21 mouse cellular contexts compared by ENCODE assay signal in genomic region chr1:69493309-69494047, GRCm38 (mm10).
DNase-seq lines count a peak whose midpoint lies in the region; TF ChIP-seq lines count a peak whose summit lies in the region.
"Had no signal": no experiment of that assay in that cellular context is flagged by ENCODE, and none has a peak within 500 bp of the region (broad histone marks: within the 10 kb centered on the region; RNA-seq: fewer than 3 reads in every experiment).

No protein-coding gene starts in this region.

- no peak for TF ChIP-seq POLR2A in cerebellum, adult 2 months (IDR thresholded peaks at IDR 0.05; ENCODE audit: borderline replicate concordance, insufficient read depth, low read length)

- no peaks in the 10 kb centered on the region for H3K27me3 ChIP-seq in cerebellum, adult 2 months (ENCODE audit: control insufficient read depth, insufficient read depth, low read length)
- H3K27me3 ChIP-seq: hindbrain, embryonic 12.5 days; neural tube, embryonic 13.5 days; stomach, embryonic 15.5 days had no signal

- peak; percentile 28 to 47 for DNase-seq in cerebellum, postnatal 10 days
- DNase-seq in cerebellum, adult 2 months = no peak
- DNase-seq in layer of hippocampus, adult 11-12 months (ENCODE audit: low spot score) = peak; percentile 17
- no peak for DNase-seq in layer of hippocampus, postnatal 25 days (ENCODE audit: extremely low spot score in 1 of 2, low spot score in 1 of 2)
- peak; percentile 28 to 35 for DNase-seq in layer of hippocampus, adult 8-10 months (ENCODE audit: low spot score in 2 of 2)
- no peak for DNase-seq in thymus, postnatal 4 days
- no peak for DNase-seq in adrenal gland, postnatal 4 days (ENCODE audit: low spot score in 2 of 2)
- DNase-seq in ovary, postnatal 10 days (ENCODE audit: low spot score) = no peak
- DNase-seq: adrenal gland, postnatal 36 days; cerebellum, adult 8-10 months; forebrain, postnatal 0 days; gastrocnemius, postnatal 25 days; kidney, adult 11 months; thymus, adult 2 months had no signal

- TF ChIP-seq CTCF in cerebellum, adult 2 months (IDR thresholded peaks at IDR 0.05; ENCODE audit: borderline replicate concordance, insufficient read depth, low read depth, low read length) = no peak

- no peak overlapping the region for H3K27ac ChIP-seq in cerebellum, adult 2 months (ENCODE audit: insufficient read depth, low read length)
- H3K27ac ChIP-seq: hindbrain, embryonic 12.5 days; kidney, postnatal 0 days; macrophage; midbrain, embryonic 10.5 days; neural tube, embryonic 13.5 days; stomach, embryonic 15.5 days had no signal

- WGBS in cerebellum, adult 2 months = 44% methylated on average over 11 of the region's 11 CpGs

- H3K4me3 ChIP-seq in cerebellum, adult 2 months (replicated peaks; ENCODE audit: insufficient read depth, low read depth, low read length) = no peak overlapping the region
- H3K4me3 ChIP-seq: hindbrain, embryonic 12.5 days; midbrain, embryonic 10.5 days; myocyte; neural tube, embryonic 13.5 days; stomach, embryonic 15.5 days had no signal

- H3K4me1 ChIP-seq in cerebellum, adult 2 months (ENCODE audit: control insufficient read depth, insufficient read depth, low read length) = no peaks in the 10 kb centered on the region
- H3K4me1 ChIP-seq: hindbrain, embryonic 12.5 days; neural tube, embryonic 13.5 days; stomach, embryonic 15.5 days had no signal

Comparison
In these comparisons a context has a peak if more than half of its experiments do, and no peak if none do; other contexts are left out.
1. DNase-seq: peak in cerebellum, postnatal 10 days (2 of 2), layer of hippocampus, adult 11-12 months (single experiment) and layer of hippocampus, adult 8-10 months (2 of 2); none in cerebellum, adult 2 months (0 of 2), layer of hippocampus, postnatal 25 days (0 of 2), thymus, postnatal 4 days (single experiment), adrenal gland, postnatal 4 days (0 of 2) and ovary, postnatal 10 days (single experiment).